Mouse (Mus musculus) CH12F3 (cell line): ENCODE data around the gene Abhd4.

Experiments
- in situ Hi-C: fragments of 300-500 bp; cut with MboI; formaldehyde crosslinking; loops from 2 replicates; pipeline ENCODE4 v1.14.3; 2020; ENCODE audit warnings: low sequenced_read_pairs

The Abhd4 gene

DNA sequence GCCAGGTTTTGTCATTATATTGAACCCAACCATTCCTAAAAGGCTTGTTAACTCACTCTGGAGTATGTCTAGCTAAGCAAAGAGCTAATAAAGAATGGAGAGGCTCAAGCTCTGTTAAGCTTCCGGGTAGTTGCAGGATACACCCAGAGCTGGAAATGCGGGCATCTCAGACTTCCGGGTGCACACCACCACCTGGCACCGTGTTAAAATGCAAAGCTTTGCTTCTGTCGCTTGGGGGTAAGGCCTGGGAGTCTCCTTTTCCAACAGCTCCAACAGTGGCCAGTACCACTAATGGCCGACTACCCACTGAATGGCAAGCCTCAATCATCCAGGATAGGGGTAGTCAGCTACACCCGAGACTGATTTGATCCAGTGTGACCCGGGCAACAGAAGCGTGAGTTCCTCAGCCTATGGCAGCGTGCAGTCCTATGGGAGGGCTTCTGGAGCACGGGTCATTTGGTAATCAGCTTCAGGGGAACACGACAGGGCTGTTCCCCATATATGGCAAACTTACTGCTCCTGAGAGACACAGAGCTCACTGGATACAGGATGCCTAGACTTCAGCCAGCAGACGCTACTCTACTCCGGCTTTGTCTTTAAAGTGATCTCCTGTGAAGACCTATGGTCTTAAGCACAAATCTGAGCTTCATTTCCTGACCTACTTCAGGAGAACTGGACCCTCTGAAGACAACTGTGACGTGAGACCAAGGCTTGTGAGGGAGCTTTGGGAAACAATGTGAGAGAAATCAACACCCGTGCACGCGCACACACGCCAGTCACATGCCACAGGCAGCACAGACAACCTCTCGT lies 19.6 kb upstream of the Abhd4 start:
- in situ Hi-C loops = loop anchor here (25.0 kb wide), 2 partner anchors 178 to 403 kb away; partner anchors contain the start of genes Cdh24, Gm17606 and Slc7a7

GRCm38 (mm10) chr14:54235825-54236540 lies 18.0 kb upstream of the Abhd4 start:
- in situ Hi-C loops = loop anchor here (25.0 kb wide), 2 partner anchors 176 to 401 kb away; partner anchors contain the start of genes Cdh24, Gm17606 and Slc7a7

DNA sequence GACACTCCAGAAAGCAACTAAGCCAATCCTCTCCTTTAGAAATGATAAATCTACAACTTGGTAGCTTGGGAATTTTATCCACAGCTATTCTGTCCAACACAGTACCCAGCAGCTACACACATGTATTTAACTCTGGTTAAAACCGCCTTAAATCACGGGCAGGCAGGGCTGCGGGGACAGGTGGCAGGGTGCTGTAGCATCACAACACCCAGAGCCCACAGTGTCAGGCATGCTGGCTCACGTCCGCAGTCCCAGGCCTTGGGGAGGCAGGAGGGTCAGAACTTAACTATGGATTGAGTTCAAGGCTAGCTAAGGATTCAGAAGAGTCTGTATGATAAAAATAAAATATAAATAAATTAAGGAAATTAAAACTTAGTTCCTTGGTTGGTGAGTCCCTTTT lies 17.1 kb upstream of the Abhd4 start:
- in situ Hi-C loops = loop anchor here (25.0 kb wide), 2 partner anchors 175 to 400 kb away; partner anchors contain the start of genes Cdh24, Gm17606 and Slc7a7

GRCm38 (mm10) chr14:54239002-54239736 lies 14.8 kb upstream of the Abhd4 start:
- in situ Hi-C loops = loop anchor here (25.0 kb wide), 2 partner anchors 173 to 398 kb away; partner anchors contain the start of genes Cdh24, Gm17606 and Slc7a7

DNA sequence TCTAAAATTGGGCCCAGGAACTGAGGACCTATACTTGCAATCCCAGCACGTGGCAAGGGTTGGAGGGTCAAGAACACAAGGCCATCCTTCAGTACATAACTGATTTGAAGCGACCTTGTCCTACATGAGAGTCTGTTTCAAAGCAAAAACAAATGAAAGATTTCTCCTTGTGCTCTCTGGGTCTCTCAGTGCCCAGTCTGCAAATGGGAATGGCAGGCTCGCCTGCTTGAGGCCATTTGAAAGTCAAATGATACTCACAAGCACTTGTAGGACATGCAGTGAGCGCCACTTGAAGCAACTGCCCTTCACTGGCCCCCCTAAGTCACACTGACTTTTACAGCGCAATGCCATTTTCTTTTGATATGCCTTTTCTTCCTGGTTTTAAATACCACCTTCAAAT lies 13.4 kb upstream of the Abhd4 start:
- in situ Hi-C loops = loop anchor here (25.0 kb wide), 2 partner anchors 172 to 397 kb away; partner anchors contain the start of genes Cdh24, Gm17606 and Slc7a7

DNA sequence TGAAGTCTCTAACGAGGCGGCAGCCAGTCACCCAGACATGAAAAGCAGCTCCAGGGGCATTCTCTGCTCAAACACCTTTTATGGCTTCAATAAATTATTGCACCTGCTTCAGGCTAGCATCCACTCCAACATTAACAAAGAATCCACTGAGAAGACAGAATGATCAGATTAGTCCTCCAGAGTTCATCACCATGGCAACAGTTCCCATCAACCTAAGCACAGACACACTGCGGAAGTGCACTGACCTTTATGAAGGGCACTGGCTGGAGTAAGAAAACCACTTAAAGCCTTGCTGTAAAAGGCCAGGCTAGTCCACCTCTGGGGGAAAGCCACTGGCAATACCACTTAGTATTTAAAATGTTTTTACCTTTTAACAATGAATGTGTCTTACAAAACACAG lies 9.8 kb upstream of the Abhd4 start:
- in situ Hi-C loops = loop anchor here (25.0 kb wide), 2 partner anchors 168 to 393 kb away; partner anchors contain the start of genes Cdh24, Gm17606 and Slc7a7

- in situ Hi-C loops = loop anchor here (25.0 kb wide), 2 partner anchors 166 to 391 kb away; partner anchors contain the start of genes Cdh24, Gm17606 and Slc7a7
Observed at GRCm38 (mm10) chr14:54246232-54246631, 7.8 kb upstream of the Abhd4 start.

GRCm38 (mm10) chr14:54249326-54249725 lies 4.7 kb upstream of the Abhd4 start:
- in situ Hi-C loops = loop anchor here (25.0 kb wide), 2 partner anchors 163 to 388 kb away; partner anchors contain the start of genes Cdh24, Gm17606 and Slc7a7

DNA sequence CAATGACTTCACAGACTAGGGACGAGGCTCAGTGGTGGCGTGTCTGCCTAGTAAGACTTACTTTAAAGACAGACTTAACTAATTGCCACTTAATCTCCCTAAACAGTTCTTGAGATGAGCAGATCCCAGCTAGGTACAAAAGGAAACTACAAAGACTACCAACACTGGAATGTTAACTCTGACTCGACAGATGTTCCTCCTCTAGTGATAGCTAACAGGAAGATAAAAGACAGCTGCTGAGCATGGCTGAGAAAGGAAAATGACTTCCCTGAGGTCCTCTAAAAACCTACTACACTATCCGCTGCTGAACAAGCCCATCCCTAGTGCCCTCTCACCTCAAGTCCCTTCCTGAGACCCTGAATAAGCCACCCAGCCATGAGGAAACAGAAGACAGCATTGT lies 3.9 kb upstream of the Abhd4 start:
- in situ Hi-C loops = no loop called here

DNA sequence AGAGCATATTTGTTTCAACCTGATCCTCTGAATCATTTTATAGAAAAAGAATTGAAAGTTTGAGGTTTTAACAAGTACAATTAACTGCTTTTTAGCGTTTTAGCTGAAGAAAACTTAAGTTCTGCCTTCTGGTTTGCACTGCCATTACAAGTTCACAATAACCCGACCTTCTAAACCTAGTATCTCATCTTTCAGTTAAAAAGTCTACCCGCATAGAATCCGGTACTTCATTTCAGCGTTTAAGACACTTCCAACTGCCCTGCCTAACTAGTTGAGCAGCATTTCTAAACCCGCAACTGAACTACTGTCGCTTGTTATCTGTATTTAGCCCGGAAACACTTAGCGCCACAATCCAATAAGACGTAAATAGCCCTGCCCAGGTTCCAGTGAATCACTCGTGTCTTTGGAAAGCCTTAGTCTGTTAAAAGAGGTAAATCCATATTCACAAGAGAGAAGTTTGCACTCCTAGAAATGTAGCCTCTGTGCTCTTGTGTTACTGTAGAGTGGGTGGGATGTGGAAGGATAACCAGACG lies 748 bp downstream of the Abhd4 start:
- in situ Hi-C loops = no loop called here

DNA sequence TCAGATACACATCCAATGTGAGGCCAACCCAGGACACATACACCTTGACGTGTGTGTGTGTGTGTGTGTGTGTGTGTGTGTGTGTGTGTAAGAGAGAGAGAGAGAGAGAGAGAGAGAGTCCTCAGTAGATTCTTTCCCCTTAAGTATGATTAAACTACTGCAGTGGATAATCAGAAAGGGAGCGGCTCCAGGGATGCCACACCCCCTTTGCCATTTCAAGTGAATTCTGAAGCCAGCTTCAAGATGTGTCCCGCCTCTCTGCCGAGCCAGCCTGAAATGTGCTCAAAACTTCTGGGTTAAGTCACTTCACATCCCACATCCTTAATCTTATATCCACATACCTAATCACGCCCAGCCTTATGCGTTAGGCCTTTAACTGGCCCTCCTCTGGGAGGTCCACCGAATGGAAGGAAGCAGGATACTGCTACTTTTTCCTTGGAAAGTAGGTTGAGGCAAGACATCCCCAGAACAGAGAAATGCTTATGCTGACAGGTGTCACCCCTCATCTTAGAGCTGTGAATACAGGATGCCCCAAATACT lies 4.2 kb downstream of the Abhd4 start:
- in situ Hi-C loops = no loop called here

DNA sequence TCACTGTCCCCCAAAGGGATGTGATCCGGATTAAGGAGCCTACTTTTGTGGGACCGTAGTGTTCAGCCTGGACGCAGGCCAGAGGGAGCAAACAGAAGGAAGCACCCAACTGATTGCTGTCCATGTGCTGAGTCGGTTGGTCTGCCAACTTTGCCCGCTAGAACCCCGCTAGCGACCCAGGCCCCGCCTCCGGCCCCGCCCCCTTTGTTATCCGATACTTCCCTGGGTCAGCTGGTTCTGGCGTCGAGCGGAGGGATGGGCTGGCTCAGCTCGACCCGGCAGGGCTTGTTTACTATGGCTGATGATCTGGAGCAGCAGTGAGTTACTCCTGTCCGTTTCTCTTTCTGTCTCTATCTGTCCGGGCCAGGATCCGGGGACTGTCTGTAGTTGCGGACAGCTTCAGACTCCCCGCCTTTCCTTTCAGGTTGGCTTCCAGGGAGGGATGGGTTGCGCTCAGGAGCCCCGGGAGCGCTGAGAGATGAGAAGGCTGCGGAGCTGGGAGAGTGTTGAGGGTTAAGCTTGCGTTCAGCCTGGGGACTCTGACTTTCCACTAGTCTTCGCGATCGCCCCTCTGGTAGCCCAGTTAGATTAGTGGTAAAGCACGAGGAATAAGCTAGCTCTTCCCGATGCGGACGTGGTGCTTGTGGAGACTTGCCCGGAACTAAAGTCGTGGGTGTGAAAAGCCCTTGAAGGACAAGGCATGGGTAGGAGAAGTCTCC lies 5.2 kb downstream of the Abhd4 start:
- in situ Hi-C loops = no loop called here

- in situ Hi-C loops = loop anchor here (10.0 kb wide), 1 partner anchor 65 kb away; no protein-coding TSS in a partner anchor
Observed at GRCm38 (mm10) chr14:54259722-54260085, 5.7 kb downstream of the Abhd4 start.

DNA sequence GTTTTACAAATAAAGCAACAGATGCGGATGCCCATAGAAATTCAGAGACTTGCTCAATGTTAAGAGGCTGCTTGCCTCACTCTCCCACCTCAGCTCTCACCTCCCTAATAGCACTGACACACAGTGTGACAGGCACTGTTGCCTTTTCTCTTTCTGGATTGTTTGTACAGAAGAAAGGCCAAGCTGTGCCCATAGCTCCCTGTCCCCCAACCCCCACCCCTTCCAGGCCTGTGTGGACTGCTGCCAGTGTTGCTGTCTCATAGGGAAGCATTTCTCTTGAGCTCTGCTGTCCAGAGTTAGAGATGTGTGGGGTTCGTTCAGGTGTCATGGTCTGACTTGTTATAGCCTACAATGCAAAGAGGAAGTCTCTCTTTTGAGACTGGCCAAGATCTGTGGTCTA lies 6.2 kb downstream of the Abhd4 start:
- in situ Hi-C loops = loop anchor here (10.0 kb wide), 1 partner anchor 65 kb away; no protein-coding TSS in a partner anchor

- in situ Hi-C loops = loop anchor here (10.0 kb wide), 1 partner anchor 63 kb away; no protein-coding TSS in a partner anchor
Observed at GRCm38 (mm10) chr14:54261386-54261785, 7.4 kb downstream of the Abhd4 start.

GRCm38 (mm10) chr14:54262622-54263021 lies 8.6 kb downstream of the Abhd4 start:
- in situ Hi-C loops = loop anchor here (10.0 kb wide), 1 partner anchor 62 kb away; no protein-coding TSS in a partner anchor

- in situ Hi-C loops = loop anchor here (10.0 kb wide), 1 partner anchor 62 kb away; no protein-coding TSS in a partner anchor
Observed at GRCm38 (mm10) chr14:54263099-54263498, 9.1 kb downstream of the Abhd4 start.

- in situ Hi-C loops = loop anchor here (10.0 kb wide), 1 partner anchor 61 kb away; no protein-coding TSS in a partner anchor
Observed at GRCm38 (mm10) chr14:54264231-54264630, 10.2 kb downstream of the Abhd4 start.

DNA sequence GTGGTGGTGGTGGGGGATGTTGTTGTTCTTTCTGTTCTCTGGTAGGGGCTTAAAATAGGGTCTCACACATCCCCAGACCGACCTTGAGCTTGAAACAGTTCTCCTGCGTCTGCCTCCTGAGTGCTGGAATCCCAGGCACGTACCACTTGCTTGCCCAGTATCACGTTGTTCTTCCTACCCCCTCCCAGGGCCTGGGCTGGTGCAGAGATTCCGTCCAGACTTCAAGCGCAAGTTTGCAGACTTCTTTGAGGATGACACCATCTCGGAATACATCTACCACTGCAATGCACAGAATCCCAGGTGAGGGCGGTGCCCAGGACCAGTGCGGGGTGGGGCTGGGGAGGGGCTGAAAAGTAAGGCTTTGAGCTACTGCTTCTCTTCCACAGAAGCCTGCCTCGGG lies 11.1 kb downstream of the Abhd4 start:
- in situ Hi-C loops = loop anchor here (10.0 kb wide), 1 partner anchor 60 kb away; no protein-coding TSS in a partner anchor
